Mouse (Mus musculus) MEL (cell line): ENCODE measurements around the gene Scd4. TPM values are rescaled to one million over a fixed set of nuclear protein-coding genes. Genes with fewer than 3 reads are reported as not detected.

ENCODE experiments used
- DNase-seq: peaks from one replicate; pipeline ENCODE4 v3.0.0; 2011; ENCODE audit warnings: low read depth, low spot score
- H3K27ac ChIP-seq: 2 replicates; pipeline ENCODE4 v1.5.1; 2012; ENCODE audit warnings: low read depth, mild to moderate bottlenecking, control low read depth, low read length, moderate library complexity; ENCODE audit not compliant: control insufficient read depth
- H3K27me3 ChIP-seq, 2 experiments: fragments of 150-350 bp in 1 of 2; sonication (generic) in 1 of 2; 2 replicates each; pipeline ENCODE4 v1.6.1; 2012; ENCODE audit warnings: low read length in 2 of 2, mild to moderate bottlenecking in 2 of 2, improper control_type of control experiment in 1 of 2, moderate library complexity in 1 of 2; ENCODE audit not compliant: insufficient read depth in 2 of 2, control insufficient read depth in 1 of 2
- H3K36me3 ChIP-seq, 2 experiments: 2 replicates each; pipeline ENCODE4 v1.6.1; 2012 to 2014; ENCODE audit warnings: low read length in 2 of 2, improper control_type of control experiment in 1 of 2, inconsistent platforms in 1 of 2, mild to moderate bottlenecking in 1 of 2; ENCODE audit not compliant: insufficient read depth in 2 of 2, control insufficient read depth in 1 of 2
- H3K4me1 ChIP-seq, 2 experiments: fragments of 150-350 bp in 1 of 2; sonication (generic) in 1 of 2; 2 replicates each; pipeline ENCODE4 v1.6.1; 2012; ENCODE audit warnings: low read length in 2 of 2, improper control_type of control experiment in 1 of 2, mild to moderate bottlenecking in 1 of 2; ENCODE audit not compliant: insufficient read depth in 2 of 2, control insufficient read depth in 1 of 2
- H3K4me3 ChIP-seq, 2 experiments: fragments of 150-350 bp in 1 of 2; sonication (generic) in 1 of 2; 2 replicates each; pipeline ENCODE4 v1.5.1; 2012; ENCODE audit warnings: low read depth in 2 of 2, low read length in 2 of 2, mild to moderate bottlenecking in 2 of 2, moderate library complexity in 2 of 2, control low read depth in 1 of 2, improper control_type of control experiment in 1 of 2; ENCODE audit not compliant: control insufficient read depth in 1 of 2, insufficient read depth in 1 of 2
- H3K79me2 ChIP-seq: 2 replicates; pipeline ENCODE4 v1.6.1; 2012; ENCODE audit warnings: mild to moderate bottlenecking, low read length, moderate library complexity; ENCODE audit not compliant: control insufficient read depth, poor library complexity, insufficient read depth
- H3K9ac ChIP-seq: 2 replicates; pipeline ENCODE4 v1.6.1; 2012; ENCODE audit warnings: low read depth, mild to moderate bottlenecking, control low read depth, low read length, moderate library complexity; ENCODE audit not compliant: control insufficient read depth, poor library complexity, severe bottlenecking
- H3K9me3 ChIP-seq: fragments of 150-350 bp; sonication (generic); replicated peaks from 2 replicates; pipeline ENCODE4 v1.6.1; 2012; ENCODE audit warnings: mild to moderate bottlenecking, low read length, improper control_type of control experiment, moderate library complexity; ENCODE audit not compliant: insufficient read depth
- BHLHE40 ChIP-seq: IDR thresholded peaks from 2 replicates; pipeline ENCODE4 v1.6.1; 2012; ENCODE audit warnings: low read depth, mild to moderate bottlenecking, inconsistent platforms, low read length, improper control_type of control experiment, borderline replicate concordance
- CHD1 ChIP-seq: IDR thresholded peaks from 2 replicates; pipeline ENCODE4 v1.6.1; 2012; ENCODE audit warnings: low read depth, mild to moderate bottlenecking, inconsistent platforms, low read length, improper control_type of control experiment
- EP300 ChIP-seq, 2 experiments: IDR thresholded peaks; 2 replicates each; pipeline ENCODE4 v1.6.1; 2011; ENCODE audit warnings: improper control_type of control experiment in 2 of 2, low read length in 2 of 2, low read depth in 1 of 2, mild to moderate bottlenecking in 1 of 2
- ETS1 ChIP-seq: IDR thresholded peaks from 2 replicates; pipeline ENCODE4 v1.6.1; 2012; ENCODE audit warnings: low read depth, mild to moderate bottlenecking, inconsistent platforms, low read length, improper control_type of control experiment, moderate library complexity
- GATA1 ChIP-seq: IDR thresholded peaks from 2 replicates; pipeline ENCODE4 v1.6.1; 2011; ENCODE audit warnings: low read depth, low read length, improper control_type of control experiment
- HCFC1 ChIP-seq: IDR thresholded peaks from 2 replicates; pipeline ENCODE4 v1.6.1; 2012; ENCODE audit warnings: low read depth, mild to moderate bottlenecking, inconsistent platforms, low read length, improper control_type of control experiment, moderate library complexity
- JUND ChIP-seq: IDR thresholded peaks from 2 replicates; pipeline ENCODE4 v1.6.1; 2011; ENCODE audit warnings: low read depth, mild to moderate bottlenecking, improper control_type of control experiment, low read length
- KAT2A ChIP-seq: conservative IDR thresholded peaks from 2 replicates; pipeline ENCODE4 v1.6.1; 2012; ENCODE audit warnings: low read depth, low read length, improper control_type of control experiment, inconsistent platforms
- MAFK ChIP-seq: IDR thresholded peaks from 2 replicates; pipeline ENCODE4 v1.6.1; 2011; ENCODE audit warnings: low read depth, mild to moderate bottlenecking, low read length, improper control_type of control experiment, borderline replicate concordance
- MAX ChIP-seq: IDR thresholded peaks from 2 replicates; pipeline ENCODE4 v1.6.1; 2011; ENCODE audit warnings: low read length, improper control_type of control experiment
- MEF2A ChIP-seq: IDR thresholded peaks from 2 replicates; pipeline ENCODE4 v1.6.1; 2014; ENCODE audit warnings: low read depth, mild to moderate bottlenecking, inconsistent platforms, low read length, improper control_type of control experiment; ENCODE audit not compliant: poor library complexity, insufficient replicate concordance, severe bottlenecking; ENCODE audit errors: extremely low read depth
- MXI1 ChIP-seq: IDR thresholded peaks from 2 replicates; pipeline ENCODE4 v1.6.1; 2011; ENCODE audit warnings: mild to moderate bottlenecking, low read depth, low read length, improper control_type of control experiment
- MYB ChIP-seq: IDR thresholded peaks from 2 replicates; pipeline ENCODE4 v1.6.1; 2011; ENCODE audit warnings: mild to moderate bottlenecking, low read depth, low read length, improper control_type of control experiment
- MYC ChIP-seq: IDR thresholded peaks from 2 replicates; pipeline ENCODE4 v1.6.1; 2011; ENCODE audit warnings: low read depth, mild to moderate bottlenecking, low read length, improper control_type of control experiment, moderate library complexity
- NRF1 ChIP-seq: IDR thresholded peaks from 2 replicates; pipeline ENCODE4 v1.6.1; 2014; ENCODE audit warnings: low read depth, mild to moderate bottlenecking, inconsistent platforms, low read length, improper control_type of control experiment, moderate library complexity; ENCODE audit not compliant: poor library complexity, insufficient read depth, severe bottlenecking
- POLR2A ChIP-seq, 2 experiments: IDR thresholded peaks; 2 replicates each; pipeline ENCODE4 v1.6.1; 2011 to 2012; ENCODE audit warnings: low read length in 2 of 2, mild to moderate bottlenecking in 2 of 2, control low read depth in 1 of 2, improper control_type of control experiment in 1 of 2, low read depth in 1 of 2, moderate library complexity in 1 of 2; ENCODE audit not compliant: control insufficient read depth in 1 of 2, insufficient read depth in 1 of 2, poor library complexity in 1 of 2
- RAD21 ChIP-seq: IDR thresholded peaks from 2 replicates; pipeline ENCODE4 v1.6.1; 2011; ENCODE audit warnings: mild to moderate bottlenecking, low read depth, low read length, improper control_type of control experiment
- RCOR1 ChIP-seq: IDR thresholded peaks from 2 replicates; pipeline ENCODE4 v1.6.1; 2012; ENCODE audit warnings: low read depth, mild to moderate bottlenecking, inconsistent platforms, low read length, improper control_type of control experiment
- TAL1 ChIP-seq: IDR thresholded peaks from 2 replicates; pipeline ENCODE4 v1.6.1; 2012; ENCODE audit warnings: mild to moderate bottlenecking, inconsistent platforms, low read length, moderate library complexity, mixed read lengths
- TCF12 ChIP-seq: IDR thresholded peaks from 2 replicates; pipeline ENCODE4 v1.6.1; 2014; ENCODE audit warnings: low read depth, mild to moderate bottlenecking, inconsistent platforms, low read length, improper control_type of control experiment, moderate library complexity
- UBTF ChIP-seq: IDR thresholded peaks from 2 replicates; pipeline ENCODE4 v1.6.1; 2012; ENCODE audit warnings: low read depth, mild to moderate bottlenecking, inconsistent platforms, low read length, improper control_type of control experiment, moderate library complexity, borderline replicate concordance; ENCODE audit not compliant: insufficient read depth
- ZMIZ1 ChIP-seq: IDR thresholded peaks from 2 replicates; pipeline ENCODE4 v1.6.1; 2012; ENCODE audit warnings: low read depth, mild to moderate bottlenecking, inconsistent platforms, low read length, improper control_type of control experiment, moderate library complexity
- polyA plus RNA-seq, 2 experiments: library from polyadenylated mRNA; stranded (reverse) in 1 of 2; unstranded in 1 of 2; fragments of >175 nt in 1 of 2; fragments of >200 nt in 1 of 2; gene quantifications; 2 replicates each; pipeline versions ENCODE4 v1.2.1 to v1.2.4; 2012; ENCODE audit warnings: low replicate concordance in 2 of 2, low read depth in 1 of 2; ENCODE audit not compliant: insufficient read length in 2 of 2, insufficient read depth in 1 of 2, missing spikeins in 1 of 2
- total RNA-seq: library from RNA; depleted of rRNA; stranded (reverse); fragments of 300-350 nt; gene quantifications from 2 replicates; pipeline ENCODE4 v1.2.3, GENCODE M21; 2012

Gene Scd4
- total and polyA plus RNA-seq, 3 experiments: 0.31 to 0.36 TPM; not detected in 1

GRCm38 (mm10) chr19:44301671-44302305 is 31.1 kb upstream of the Scd4 start:
- H3K9ac ChIP-seq: no peak overlapping the region
- no peak overlapping the region for H3K4me3 ChIP-seq
- H3K27ac ChIP-seq: peak overlapping the region; percentile 45
- H3K36me3 ChIP-seq: peaks cover 46 to 75% of the 10 kb centered on the region in 2 experiments
- peak; percentile 64 for DNase-seq
- no peak for TF ChIP-seq UBTF
- no peak for TF ChIP-seq BHLHE40
- TF ChIP-seq MEF2A: no peak
- TF ChIP-seq KAT2A: no peak
- no peak for TF ChIP-seq GATA1
- TF ChIP-seq MAX: peak; percentile 80; the same call in 1 of the 2 replicates
- TF ChIP-seq POLR2A (IDR thresholded peaks at IDR 0.05; ENCODE audit: control insufficient read depth in 1 of 2, insufficient read depth in 1 of 2, low read depth in 1 of 2, low read length in 2 of 2, poor library complexity in 1 of 2): peak in 1 of 2 experiments; percentile 33; a peak in 2 of 4 replicates
- peak; percentile 90 for TF ChIP-seq MXI1
- peak; percentile 31 for TF ChIP-seq TCF12
- TF ChIP-seq ZMIZ1: peak; percentile 24
- 0 out of 2 replicates have a peak, but pooled peaks have one; percentile 59 for TF ChIP-seq MYB
- no peak for TF ChIP-seq MAFK
- peak; percentile 74 for TF ChIP-seq TAL1
- peak; percentile 95 for TF ChIP-seq CHD1
- peak; percentile 37; the same call in 1 of the 2 replicates for TF ChIP-seq ETS1
- peak; percentile 88 for TF ChIP-seq MYC
- TF ChIP-seq HCFC1: 0 out of 2 replicates have a peak, but pooled peaks have one; percentile 13
- no peak for TF ChIP-seq RAD21
- peak; percentile 13 for TF ChIP-seq RCOR1
- peak; percentile 51 to 63 for TF ChIP-seq EP300 (IDR thresholded peaks at IDR 0.05; ENCODE audit: low read depth in 1 of 2, low read length in 2 of 2)
- peaks cover 4 to 49% of the 10 kb centered on the region in 2 experiments for H3K4me1 ChIP-seq
- no peaks in the 10 kb centered on the region for H3K27me3 ChIP-seq
- peaks cover 30% of the 10 kb centered on the region for H3K79me2 ChIP-seq
- H3K9me3 ChIP-seq: no peaks in the 10 kb centered on the region

- Histone ChIP-seq H3K79me2 (peaks cover 19% of the 10 kb centered on the region), H3K4me3 (no peak overlapping the region), H3K4me1 (peaks cover 4 to 38% of the 10 kb centered on the region in 2 experiments), H3K9me3 (no peaks in the 10 kb centered on the region), H3K9ac (no peak overlapping the region), H3K36me3 (peaks cover 35 to 67% of the 10 kb centered on the region in 2 experiments), H3K27me3 (no peaks in the 10 kb centered on the region), H3K27ac (no peak overlapping the region)
- peak; percentile 35 for DNase-seq
- no peak for TF ChIP-seq NRF1
- no peak for TF ChIP-seq BHLHE40
- peak in 1 of 2 experiments; percentile 17; a peak in 1 of 4 replicates for TF ChIP-seq POLR2A (IDR thresholded peaks at IDR 0.05; ENCODE audit: control insufficient read depth in 1 of 2, insufficient read depth in 1 of 2, low read depth in 1 of 2, low read length in 2 of 2, poor library complexity in 1 of 2)
- TF ChIP-seq JUND: no peak
These were observed 30.0 kb upstream of the Scd4 start for GRCm38 (mm10) chr19:44302901-44303300.
